Mouse (Mus musculus): ENCODE results near the gene Snta1.

DNA sequence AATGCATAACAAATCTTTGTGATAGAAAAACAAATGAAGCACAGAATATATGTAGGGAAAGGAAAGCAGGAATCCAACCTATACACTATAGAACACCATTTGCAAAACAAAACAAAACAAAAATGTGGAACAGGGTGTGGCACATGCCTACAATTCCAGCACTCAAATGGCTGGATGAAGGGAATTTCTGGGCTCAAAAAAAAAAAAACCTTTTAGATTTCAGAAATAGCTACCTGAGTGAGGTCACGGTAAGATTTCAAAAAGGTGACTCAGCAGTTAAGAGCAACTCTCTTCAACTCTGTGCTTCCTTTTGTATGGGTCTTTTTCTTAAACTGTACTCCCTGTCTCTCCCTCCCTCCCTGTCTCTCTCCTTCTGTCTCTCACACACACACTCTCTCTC is 69.7 kb downstream of the Snta1 start:
- TF ChIP-seq CTCF (IDR thresholded peaks at IDR 0.05; ENCODE audit: low read depth) (no peak), EP300 (IDR thresholded peaks at IDR 0.05; ENCODE audit: low read depth) (no peak)

Data from heart, postnatal 0 days (tissue).